Mouse (Mus musculus) heart, embryonic 16.5 days (tissue): Measurements from ENCODE around the gene Pdcd2l. TPM values are rescaled to one million over a fixed set of nuclear protein-coding genes. Genes with fewer than 3 reads are reported as not detected.

Experiments
- ATAC-seq: fragments of 200-750 bp; cut with Nextera tagmentation; replicated peaks from 2 replicates; pipeline ENCODE4 v1.8.0; 2017; ENCODE audit warnings: moderate number of reproducible peaks; ENCODE audit not compliant: insufficient read depth, low FRiP score; ENCODE audit errors: extremely low read depth
- H3K27ac ChIP-seq: fragments of 300-500 bp; sonication (generic); 2 replicates; pipeline ENCODE4 v1.5.1; 2014; ENCODE audit warnings: mild to moderate bottlenecking, low read length, control low read depth, moderate library complexity
- H3K27me3 ChIP-seq: fragments of 300-500 bp; sonication (generic); 2 replicates; pipeline ENCODE4 v1.6.1; 2014; ENCODE audit warnings: low read length, mixed read lengths; ENCODE audit not compliant: control insufficient read depth, insufficient read depth
- H3K36me3 ChIP-seq: fragments of 300-500 bp; sonication (generic); 2 replicates; pipeline ENCODE4 v1.6.1; 2014; ENCODE audit not compliant: control insufficient read depth, insufficient read depth
- H3K4me1 ChIP-seq: fragments of 300-500 bp; sonication (generic); 2 replicates; pipeline ENCODE4 v1.6.1; 2014; ENCODE audit warnings: low read length, mixed read lengths; ENCODE audit not compliant: control insufficient read depth, insufficient read depth
- H3K4me2 ChIP-seq: fragments of 300-500 bp; sonication (generic); 2 replicates; pipeline ENCODE4 v1.6.1; 2014; ENCODE audit warnings: low read depth, mild to moderate bottlenecking, control low read depth, low read length
- H3K4me3 ChIP-seq: fragments of 300-500 bp; sonication (generic); 2 replicates; pipeline ENCODE4 v1.5.1; 2014; ENCODE audit warnings: mild to moderate bottlenecking, control low read depth, low read length
- H3K9ac ChIP-seq: fragments of 300-500 bp; sonication (generic); 2 replicates; pipeline ENCODE4 v1.6.1; 2014; ENCODE audit warnings: low read length, control low read depth
- H3K9me3 ChIP-seq: fragments of 300-500 bp; sonication (generic); replicated peaks from 2 replicates; pipeline ENCODE4 v1.6.1; 2016; ENCODE audit warnings: low read length; ENCODE audit not compliant: control insufficient read depth
- WGBS: fragments of 180-500 bp; shearing (Covaris S2); extraction: QIAGEN DNeasy Blood & Tissue Kit; methylation state at CpG from one replicate; pipeline ENCODE4 v1.1.7; 2014; 5-methylcytosine and 5-hydroxymethylcytosine counted together
- polyA plus RNA-seq: library from polyadenylated mRNA; unstranded; fragments of >200 nt; fragmentation: Nextera tagmentation; extraction: Ambion mirVana; gene quantifications from 2 replicates; pipeline ENCODE4 v1.2.1, GENCODE M21; 2015

Gene Pdcd2l
- polyA plus RNA-seq, 1 experiment from 2014 or later: 59.5 TPM

DNA sequence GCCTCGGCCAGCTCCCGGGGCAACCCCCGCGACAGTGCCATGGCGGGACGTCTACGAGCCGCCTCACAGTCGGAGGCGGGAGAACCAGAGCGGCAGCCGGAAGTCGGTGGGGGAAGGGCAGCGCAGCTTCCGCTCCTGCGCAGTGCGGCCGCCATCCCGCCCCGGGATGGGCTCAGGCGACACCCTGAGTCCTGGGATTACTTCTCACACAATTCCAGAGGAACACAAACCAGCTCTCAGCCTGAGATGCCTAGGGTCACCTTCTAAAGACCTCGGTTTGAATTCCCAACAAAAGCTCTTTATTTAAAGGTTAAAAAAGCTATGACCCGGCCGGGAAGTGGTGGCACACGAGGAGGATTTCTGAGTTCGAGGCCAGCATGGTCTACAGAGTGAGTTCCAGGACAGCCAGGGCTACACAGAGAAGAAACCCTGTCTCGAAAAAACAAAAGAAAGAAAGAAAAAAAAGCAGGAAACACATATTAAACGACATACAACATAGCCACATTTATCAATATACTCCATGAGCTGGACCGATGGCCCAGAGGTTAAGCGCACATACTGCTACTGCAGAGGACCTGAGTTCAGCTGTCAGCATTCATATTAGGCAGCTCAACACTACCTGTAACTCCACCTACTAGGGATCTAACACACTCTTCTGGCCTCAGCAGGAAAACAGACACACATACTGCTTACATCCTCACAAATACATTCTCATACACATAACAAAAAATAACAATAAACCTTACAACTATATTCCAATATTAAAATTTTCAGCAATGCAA, 27.8 kb downstream of the Pdcd2l start:
- peak overlapping the region; percentile 98 for H3K9ac ChIP-seq
- 9% methylated on average over 30 of the region's 30 CpGs for WGBS

DNA sequence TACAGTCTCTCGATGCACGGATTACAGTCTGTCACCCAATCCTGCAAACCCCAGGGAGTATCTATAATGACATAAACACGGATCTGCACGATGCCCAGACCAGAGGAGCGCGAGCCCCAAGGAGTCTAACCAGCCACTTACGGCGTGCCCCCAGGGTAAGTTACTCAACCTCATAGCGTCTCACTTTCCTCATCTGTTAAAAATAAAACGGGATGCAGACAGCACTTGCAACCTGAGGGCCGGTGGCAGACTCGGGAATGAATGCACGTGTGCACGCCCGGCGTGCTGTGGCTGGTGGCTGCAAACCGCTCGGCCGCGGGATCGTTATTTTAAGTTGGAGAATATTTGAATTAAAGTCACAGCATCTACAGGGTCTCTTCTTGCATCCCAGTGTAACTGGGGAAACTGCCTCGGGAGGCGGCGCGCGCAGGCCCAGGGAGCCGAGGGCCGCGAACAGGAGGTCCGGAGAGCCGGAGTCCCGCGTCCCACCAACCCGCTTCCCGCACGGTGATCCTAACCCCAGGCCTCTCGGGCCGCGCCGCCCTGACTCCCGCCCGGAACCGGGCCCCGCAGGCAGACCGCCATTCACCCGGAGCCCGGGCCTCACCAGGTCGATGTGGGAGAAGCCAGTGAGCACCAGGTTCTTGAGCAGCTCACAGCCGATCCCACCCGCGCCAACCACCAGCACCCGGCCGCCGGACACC, 28.5 kb downstream of the Pdcd2l start:
- under 1% methylated on average over 54 of the region's 54 CpGs for WGBS
- H3K4me2 ChIP-seq: peak overlapping the region; percentile 87
- peaks cover 7% of the 10 kb centered on the region for H3K4me1 ChIP-seq
- H3K36me3 ChIP-seq: peaks cover 16% of the 10 kb centered on the region
- peak overlapping the region; percentile 98 for H3K4me3 ChIP-seq
- peak overlapping the region; percentile 92 for H3K27ac ChIP-seq
- peak overlapping the region; percentile 98 for H3K9ac ChIP-seq
- no peaks in the 10 kb centered on the region for H3K27me3 ChIP-seq
- H3K9me3 ChIP-seq: no peaks in the 10 kb centered on the region
- ATAC-seq: peak; percentile 66

More for the DNA sequence above, 27.8 kb downstream of the Pdcd2l start:
- Histone ChIP-seq H3K4me3 (peak overlapping the region; percentile 98), H3K27ac (peak overlapping the region; percentile 92), H3K4me1 (peaks cover 7% of the 10 kb centered on the region), H3K4me2 (peak overlapping the region; percentile 87), H3K36me3 (peaks cover 9% of the 10 kb centered on the region), H3K9me3 (no peaks in the 10 kb centered on the region), H3K27me3 (no peaks in the 10 kb centered on the region)
- ATAC-seq: peak; percentile 94

DNA sequence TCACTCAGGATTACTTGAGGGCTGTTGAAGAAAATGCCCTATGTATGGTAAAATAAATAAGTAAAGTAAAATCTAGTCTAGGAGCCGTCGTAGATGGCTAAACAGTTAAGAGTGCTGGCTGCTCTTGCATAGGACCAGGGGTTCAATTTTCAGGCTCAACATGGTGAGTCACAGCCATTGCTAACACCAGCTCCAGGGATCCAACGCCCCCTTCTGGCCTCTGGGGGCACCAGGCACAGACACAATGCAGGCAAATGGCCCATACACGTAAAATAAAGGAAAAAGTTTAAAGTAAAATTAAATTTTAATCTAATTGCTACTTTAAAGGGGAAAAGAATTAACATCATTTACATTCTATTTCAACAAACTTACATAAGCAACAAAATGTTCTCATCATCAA, 29.6 kb downstream of the Pdcd2l start:
- Histone ChIP-seq H3K9me3 (no peaks in the 10 kb centered on the region), H3K4me3 (no peak overlapping the region), H3K36me3 (peaks cover 27% of the 10 kb centered on the region), H3K4me1 (peaks cover 7% of the 10 kb centered on the region), H3K27me3 (no peaks in the 10 kb centered on the region), H3K4me2 (no peak overlapping the region), H3K27ac (no peak overlapping the region), H3K9ac (no peak overlapping the region)
- no peak for ATAC-seq
- 50% methylated on average over 4 of the region's 4 CpGs for WGBS

DNA sequence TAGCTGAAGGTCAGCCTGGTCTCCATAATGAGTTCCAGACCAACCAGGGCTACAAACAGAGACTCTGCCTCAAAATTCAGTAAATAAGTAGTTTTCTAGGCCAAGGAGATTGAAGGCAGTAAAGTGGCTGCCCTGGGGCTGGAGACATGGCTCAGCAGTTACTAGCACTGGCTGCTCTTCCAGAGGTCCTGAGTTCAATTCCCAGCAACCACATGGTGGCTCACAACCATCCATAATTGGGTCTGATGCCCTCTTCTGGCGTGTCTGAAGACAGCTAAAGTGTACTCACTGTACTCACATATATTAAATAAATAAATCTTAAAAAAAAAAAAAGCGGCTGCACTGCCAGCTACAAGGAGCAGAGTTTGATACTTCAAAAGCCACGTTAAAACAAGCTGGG, 30.5 kb downstream of the Pdcd2l start:
- no peaks in the 10 kb centered on the region for H3K27me3 ChIP-seq
- ATAC-seq: no peak
- no peak overlapping the region for H3K4me2 ChIP-seq
- H3K4me3 ChIP-seq: no peak overlapping the region
- H3K4me1 ChIP-seq: peaks cover 7% of the 10 kb centered on the region
- H3K9ac ChIP-seq: no peak overlapping the region
- H3K36me3 ChIP-seq: peaks cover 35% of the 10 kb centered on the region
- 83% methylated on average over 3 of the region's 3 CpGs for WGBS
- no peak overlapping the region for H3K27ac ChIP-seq
- H3K9me3 ChIP-seq: no peaks in the 10 kb centered on the region

DNA sequence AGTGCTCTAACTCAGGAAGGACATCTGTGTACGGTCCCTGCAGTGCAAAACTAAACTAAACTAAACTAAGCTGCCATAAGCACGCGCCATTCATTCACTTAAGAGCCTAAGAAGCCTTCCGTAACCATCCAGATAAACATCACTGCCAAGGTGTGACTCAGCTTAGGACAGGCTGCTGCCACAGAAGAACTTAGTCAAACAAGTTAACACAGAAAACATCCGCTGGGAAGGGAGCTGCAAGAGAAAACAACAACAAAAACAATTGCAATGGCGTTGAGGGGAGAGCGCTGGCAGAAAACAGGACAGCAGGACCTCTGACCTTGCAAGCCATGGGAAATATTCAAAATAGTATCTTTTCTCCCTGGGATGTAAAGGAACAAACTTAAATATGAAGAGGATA, 31.8 kb downstream of the Pdcd2l start:
- no peaks in the 10 kb centered on the region for H3K27me3 ChIP-seq

DNA sequence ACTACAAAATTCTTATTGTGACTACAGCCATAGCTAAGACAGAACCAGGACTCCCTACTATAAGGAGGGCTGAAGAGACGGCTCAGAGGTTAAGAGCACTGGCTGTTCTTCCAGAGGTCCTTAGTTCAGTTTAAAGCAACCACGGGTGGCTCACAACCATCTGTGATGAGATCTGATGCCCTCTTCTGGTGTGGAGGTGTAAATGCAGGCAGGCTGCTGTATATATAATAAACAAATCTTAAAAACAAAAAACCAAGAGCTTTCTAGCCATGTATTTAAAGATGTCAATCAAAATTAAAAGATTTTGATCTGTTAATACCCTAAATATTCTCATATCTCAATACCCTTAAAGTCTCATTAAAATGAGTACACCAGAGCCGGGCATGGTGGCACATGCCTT, 37.3 kb downstream of the Pdcd2l start:
- Histone ChIP-seq H3K9me3 (no peaks in the 10 kb centered on the region), H3K4me2 (no peak overlapping the region), H3K27ac (no peak overlapping the region), H3K27me3 (no peaks in the 10 kb centered on the region), H3K9ac (no peak overlapping the region), H3K4me1 (no peaks in the 10 kb centered on the region), H3K36me3 (peaks cover 88% of the 10 kb centered on the region), H3K4me3 (no peak overlapping the region)
- WGBS: 92% methylated on average over 3 of the region's 3 CpGs
- no peak for ATAC-seq

More for the DNA sequence above, 31.8 kb downstream of the Pdcd2l start:
- no peak for ATAC-seq
- Histone ChIP-seq H3K27ac (no peak overlapping the region), H3K4me2 (no peak overlapping the region), H3K9ac (no peak overlapping the region), H3K4me3 (no peak overlapping the region), H3K9me3 (no peaks in the 10 kb centered on the region), H3K36me3 (peaks cover 47% of the 10 kb centered on the region), H3K4me1 (peaks cover 7% of the 10 kb centered on the region)
- WGBS: 90% methylated on average over 7 of the region's 7 CpGs

DNA sequence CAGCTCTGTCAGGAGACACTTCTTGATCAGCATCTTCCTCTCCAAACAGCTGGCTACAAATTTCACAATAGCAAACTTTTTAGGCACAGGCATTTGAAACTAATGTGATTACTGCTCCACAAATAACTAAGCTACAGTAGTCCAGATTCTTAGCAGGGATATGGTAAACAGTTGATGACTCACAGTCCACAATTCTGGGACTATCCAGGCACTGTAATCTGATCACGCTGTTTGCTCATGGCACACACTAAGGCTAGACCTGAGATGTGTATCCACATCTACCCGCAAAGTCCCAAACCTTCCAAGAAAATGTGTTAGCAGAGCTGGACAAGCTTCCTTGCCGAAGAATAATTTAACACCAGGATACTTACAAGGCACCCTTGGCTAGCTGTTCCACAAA, 38.5 kb downstream of the Pdcd2l start:
- H3K9ac ChIP-seq: no peak overlapping the region
- no peaks in the 10 kb centered on the region for H3K9me3 ChIP-seq
- no peak overlapping the region for H3K4me3 ChIP-seq
- H3K36me3 ChIP-seq: peaks cover 86% of the 10 kb centered on the region
- H3K27me3 ChIP-seq: no peaks in the 10 kb centered on the region
- WGBS: 94% methylated on average over 3 of the region's 3 CpGs
- ATAC-seq: no peak
- no peaks in the 10 kb centered on the region for H3K4me1 ChIP-seq
- H3K4me2 ChIP-seq: no peak overlapping the region
- H3K27ac ChIP-seq: no peak overlapping the region

DNA sequence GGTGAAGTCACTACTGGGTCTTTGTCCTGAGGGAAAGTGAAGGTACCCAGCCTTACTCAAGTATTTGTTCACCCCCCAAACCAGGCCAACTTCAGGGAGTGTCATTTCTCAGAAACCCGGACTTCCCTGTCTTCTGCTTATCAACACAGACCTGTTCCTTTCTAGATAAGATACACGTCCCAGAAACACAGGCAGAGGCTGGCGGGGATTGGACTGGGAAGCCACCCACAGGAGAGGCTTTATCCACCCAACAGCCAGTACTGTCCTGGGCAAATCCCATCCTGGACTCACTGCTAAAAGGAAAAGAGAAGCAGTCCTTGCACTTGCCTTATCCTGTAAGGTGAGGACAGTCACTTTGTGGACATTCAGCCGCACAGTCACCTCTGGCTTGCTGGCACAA, 49.3 kb downstream of the Pdcd2l start:
- Histone ChIP-seq H3K4me2 (no peak overlapping the region), H3K4me1 (no peaks in the 10 kb centered on the region), H3K4me3 (no peak overlapping the region), H3K9ac (no peak overlapping the region), H3K9me3 (peaks cover 6% of the 10 kb centered on the region; the same call in 1 of the 2 replicates), H3K27me3 (no peaks in the 10 kb centered on the region), H3K36me3 (peaks cover 87% of the 10 kb centered on the region), H3K27ac (no peak overlapping the region)
- WGBS: 60% methylated on average over 4 of the region's 4 CpGs
- ATAC-seq: no peak

DNA sequence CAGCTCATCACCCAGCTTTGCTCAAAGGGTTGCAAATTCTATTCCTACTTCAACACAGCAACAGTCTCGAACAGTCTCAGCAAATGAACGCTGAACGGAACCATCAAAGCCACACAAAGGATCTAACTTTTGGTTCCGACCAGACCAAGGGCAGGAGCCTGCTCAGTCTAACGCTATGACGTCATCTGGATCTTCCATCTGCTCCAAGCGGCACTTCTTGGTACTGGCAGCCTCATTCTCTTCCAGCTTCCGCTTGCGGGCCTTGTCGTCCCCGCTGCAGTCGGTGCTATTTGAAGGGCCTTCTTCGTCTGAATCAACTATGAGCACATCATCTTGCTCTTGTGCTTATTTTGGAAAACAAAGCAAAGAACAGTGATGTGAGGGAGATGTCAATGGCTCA, 55.3 kb downstream of the Pdcd2l start:
- H3K9ac ChIP-seq: no peak overlapping the region
- no peaks in the 10 kb centered on the region for H3K27me3 ChIP-seq
- H3K9me3 ChIP-seq: no peaks in the 10 kb centered on the region
- H3K27ac ChIP-seq: no peak overlapping the region
- no peak for ATAC-seq
- no peak overlapping the region for H3K4me3 ChIP-seq
- H3K4me2 ChIP-seq: no peak overlapping the region
- peaks cover 60% of the 10 kb centered on the region for H3K36me3 ChIP-seq
- H3K4me1 ChIP-seq: no peaks in the 10 kb centered on the region
- 94% methylated on average over 13 of the region's 13 CpGs for WGBS
